Mouse (Mus musculus) mature B cell (primary cell): ENCODE results near the gene Zfp42.
"Not testable (repeated sequence)": the region's sequence is repeated elsewhere in the genome, so short reads cannot be mapped to it uniquely, and the experiment has no call there.

ENCODE experiments used
- in situ Hi-C: fragments of 300-500 bp; cut with MboI; formaldehyde crosslinking; loops from 2 replicates; pipeline ENCODE4 v1.14.3; 2019

The Zfp42 gene

DNA sequence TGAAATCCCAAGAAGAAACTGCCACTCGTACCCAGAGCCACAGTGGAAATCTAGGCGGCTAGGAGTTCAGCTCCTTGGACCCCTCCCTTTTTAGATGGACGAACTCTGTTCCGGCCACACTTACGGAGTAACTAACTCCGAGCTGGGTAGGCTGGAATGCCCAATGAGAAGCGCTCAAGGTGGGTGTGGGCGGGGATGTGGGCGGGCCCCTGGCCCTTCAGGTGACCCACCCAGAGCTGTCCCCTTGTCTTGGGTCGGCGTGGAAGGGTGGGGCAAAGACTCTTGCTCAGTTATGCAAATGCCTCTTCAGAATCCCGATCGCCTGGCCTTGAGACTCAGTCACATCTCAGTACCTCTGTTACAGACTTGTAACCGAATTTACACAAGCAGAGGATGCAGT, at the start of gene Zfp42:
Gene Zfp42, minus strand, starts transcription at position 85 of the 400 bp plus-strand sequence.
- in situ Hi-C loops, result no loop called here

DNA sequence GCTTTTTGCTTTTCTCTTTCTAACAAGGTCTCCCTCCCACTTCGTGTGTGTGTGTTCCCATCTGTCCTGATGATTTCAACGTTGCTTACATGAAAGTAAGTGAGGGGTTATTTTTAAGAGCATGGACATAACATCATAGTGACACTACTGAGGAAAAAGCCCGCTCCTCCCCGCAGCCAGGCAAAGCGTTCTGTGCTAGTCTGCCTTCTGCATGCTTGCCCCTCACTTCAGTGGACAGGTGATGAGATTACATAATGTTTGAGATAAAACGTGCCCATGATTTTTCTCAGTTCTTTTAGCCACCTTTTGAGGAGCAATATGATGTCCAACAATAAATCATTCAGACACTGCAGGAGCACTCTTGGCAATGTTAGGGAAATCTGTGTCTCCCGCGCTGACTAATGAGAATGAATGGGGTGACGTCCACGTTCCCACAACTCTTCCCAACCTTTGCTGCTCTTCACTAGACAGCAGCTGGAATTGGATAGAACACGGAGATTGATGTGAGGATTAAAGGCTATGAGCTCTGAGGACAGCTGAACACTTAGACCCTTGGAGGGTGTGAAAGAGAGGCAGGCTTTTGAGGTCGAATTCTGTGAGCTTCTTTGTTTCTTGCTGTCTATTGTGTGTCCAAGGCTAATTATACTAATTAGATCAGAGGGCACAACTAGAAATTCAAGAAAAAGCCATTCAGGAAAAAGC, 49.4 kb upstream of the Zfp42 start:
- in situ Hi-C loops, result no loop called here

DNA sequence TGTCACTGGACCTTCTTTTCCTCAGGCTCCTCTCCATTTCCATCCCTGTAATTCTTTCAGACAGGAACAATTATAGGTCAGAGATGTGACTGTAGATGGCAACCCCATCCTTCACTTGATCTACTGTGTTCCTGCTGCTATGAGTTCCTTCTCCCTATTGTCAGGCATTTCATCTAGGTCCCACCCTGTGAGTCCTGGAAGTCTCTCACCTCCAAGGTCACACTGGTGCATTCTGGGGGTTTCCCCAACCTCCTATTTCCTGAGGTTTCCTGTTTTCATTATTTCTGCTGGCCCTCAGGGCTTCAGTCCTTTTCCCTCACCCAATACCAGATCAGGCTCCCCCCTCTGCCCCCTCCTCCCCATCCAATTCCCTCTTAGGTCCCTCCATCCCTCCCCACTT, 45.5 kb upstream of the Zfp42 start:
- in situ Hi-C loops, result not testable (repeated sequence)

DNA sequence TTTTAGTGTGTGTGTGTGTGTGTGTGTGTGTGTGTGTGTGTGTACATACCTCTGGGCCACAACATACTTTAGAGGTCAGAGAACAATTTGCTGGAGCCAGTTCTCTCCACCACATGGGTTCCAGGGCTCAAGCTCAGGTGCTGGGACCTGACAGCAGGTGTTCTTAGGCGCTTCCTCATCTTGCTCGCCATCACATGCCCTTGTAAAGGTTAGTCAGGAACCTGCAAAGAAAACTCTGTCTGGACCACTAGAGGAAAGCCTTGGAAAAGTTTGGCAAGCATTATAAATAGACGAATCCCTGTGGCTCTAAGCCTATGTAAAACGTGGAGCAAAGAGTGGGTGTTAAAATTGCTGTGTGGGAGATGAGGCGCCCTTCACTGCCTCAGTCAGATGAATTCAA, 31.8 kb upstream of the Zfp42 start:
- in situ Hi-C loops, result no loop called here

DNA sequence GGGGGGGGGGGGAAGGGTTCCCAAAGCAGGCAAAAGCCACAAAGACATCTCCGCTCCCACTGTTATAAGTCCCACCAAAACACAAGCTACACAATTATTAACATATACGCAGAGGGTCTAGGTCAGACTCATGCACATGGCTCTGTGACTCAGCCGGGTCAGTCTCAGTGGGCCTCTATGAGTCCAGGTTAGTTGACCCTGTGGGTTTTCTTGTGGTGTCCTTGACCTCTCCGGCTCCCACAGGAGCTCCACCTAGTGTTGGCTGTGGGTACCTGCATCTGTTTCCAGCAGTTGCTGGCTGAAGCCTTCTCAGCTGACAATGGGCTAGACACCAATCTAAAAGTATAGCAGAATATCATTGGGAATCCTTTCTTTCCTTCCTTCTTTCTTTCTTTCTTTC, 26.7 kb upstream of the Zfp42 start:
- in situ Hi-C loops, result no loop called here

DNA sequence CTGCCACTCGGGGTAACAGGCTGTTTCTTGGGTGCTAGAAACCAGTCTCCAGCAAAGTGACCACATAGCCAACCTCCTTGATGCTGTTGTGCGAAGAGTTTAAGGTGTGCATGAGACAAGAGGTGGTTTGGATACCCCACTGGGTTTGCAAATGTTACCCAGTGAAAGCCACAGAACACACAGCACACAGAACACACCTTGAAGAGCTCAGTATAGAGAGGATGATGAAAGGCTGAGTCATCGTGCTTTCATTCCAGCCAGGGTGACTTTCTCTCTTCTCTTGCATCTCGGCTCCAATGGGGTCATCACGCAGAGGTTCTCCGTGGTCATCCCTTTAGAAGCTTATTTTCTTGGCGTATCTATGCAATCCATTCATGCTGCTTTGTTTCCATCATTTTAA, 24.9 kb upstream of the Zfp42 start:
- in situ Hi-C loops, result no loop called here

DNA sequence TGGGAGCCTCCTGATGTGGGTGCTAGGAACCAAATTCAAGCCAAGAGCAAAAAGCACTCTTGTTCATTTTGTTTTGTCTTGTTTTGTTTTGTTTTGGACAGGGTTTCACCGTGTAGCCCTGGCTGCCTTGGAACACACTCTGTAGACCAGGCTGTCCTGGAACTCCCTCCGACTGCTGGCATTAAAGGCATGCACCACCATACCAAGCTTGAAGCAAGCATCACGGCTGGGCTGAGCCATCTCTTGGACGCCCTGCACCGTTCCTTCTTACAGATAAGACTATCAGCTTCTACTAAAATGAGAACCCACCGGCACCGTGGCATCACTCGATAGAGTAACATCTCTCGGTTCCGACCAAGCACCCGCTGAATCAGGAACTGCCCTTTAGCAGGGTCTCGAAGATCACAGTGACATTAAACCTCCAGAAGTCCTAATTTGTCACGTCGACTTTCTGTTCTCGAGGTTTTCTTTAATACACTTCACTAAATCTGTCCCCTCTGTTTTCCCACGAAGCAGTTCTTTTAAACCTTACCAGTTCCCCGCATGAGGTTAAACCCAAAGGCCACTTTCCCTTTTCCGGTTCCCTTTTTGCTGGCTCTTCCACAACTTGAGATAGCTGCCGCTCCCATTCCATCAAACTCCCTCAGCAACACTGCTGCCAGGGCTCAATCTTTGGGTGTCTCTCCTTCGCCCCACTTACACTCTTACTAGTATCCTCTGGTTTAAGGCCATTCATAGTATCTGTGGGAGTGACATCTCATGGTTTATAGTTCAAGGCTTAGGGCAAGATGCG, 23.3 kb upstream of the Zfp42 start:
- in situ Hi-C loops, result no loop called here

DNA sequence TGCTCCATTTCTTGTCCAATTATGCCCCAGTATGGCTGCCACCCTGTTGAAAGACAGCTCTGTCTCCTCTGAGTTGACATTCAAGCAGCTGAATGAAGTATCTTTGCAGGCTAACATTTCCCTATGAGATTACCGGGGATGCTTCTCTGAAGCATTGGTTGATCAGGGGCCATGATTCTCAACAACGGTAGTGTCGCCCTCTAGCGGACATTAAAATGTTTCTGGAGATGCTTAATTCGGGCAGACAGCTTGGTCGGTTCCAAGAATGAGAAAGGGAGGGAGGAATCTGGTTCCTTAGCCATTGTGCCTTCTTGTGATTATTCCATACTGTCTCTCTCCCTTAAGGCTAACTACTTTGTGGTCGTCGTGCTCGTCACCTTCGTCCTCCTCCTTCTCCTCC, 21.9 kb upstream of the Zfp42 start:
- in situ Hi-C loops, result no loop called here

DNA sequence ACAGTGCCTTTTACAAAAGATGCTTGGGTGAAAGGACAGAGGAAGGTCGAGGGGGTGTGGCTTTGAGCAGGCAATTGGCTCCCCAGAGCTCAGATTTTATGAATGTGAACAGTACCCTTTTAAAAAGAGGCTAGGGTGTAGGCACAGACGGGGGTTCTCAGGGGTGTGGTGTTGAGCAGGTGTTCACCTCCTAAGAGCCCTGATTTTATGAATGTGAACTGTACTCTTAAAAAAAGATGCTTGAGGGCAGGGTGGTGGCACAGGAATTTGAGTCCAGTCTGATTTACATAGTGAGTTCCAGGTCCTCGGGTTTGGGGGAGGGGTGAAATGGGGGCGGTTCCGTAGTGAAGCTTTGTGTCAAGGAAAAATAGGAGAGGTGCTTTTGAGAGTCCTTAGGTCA, 14.0 kb upstream of the Zfp42 start:
- in situ Hi-C loops, result no loop called here

DNA sequence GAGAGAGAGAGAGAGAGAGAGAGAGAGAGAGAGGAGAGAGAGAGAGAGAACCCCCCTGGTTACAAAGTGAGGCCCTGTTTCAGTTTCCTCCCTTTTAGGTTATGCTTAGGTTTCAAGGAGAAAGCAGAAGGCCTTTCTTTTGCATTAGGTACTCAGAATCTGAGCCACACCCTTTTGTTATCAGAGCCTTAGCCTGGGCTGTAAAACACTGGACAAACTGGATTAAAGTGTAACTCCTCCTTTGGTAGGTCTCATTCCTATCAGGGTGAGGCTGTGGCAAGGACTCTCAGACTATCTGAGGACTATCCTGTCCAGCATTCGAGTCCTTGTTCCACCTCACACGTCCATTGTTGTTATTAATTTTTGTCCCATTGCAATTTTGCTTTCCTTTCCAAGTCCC, 1.4 kb upstream of the Zfp42 start:
- in situ Hi-C loops, result no loop called here

DNA sequence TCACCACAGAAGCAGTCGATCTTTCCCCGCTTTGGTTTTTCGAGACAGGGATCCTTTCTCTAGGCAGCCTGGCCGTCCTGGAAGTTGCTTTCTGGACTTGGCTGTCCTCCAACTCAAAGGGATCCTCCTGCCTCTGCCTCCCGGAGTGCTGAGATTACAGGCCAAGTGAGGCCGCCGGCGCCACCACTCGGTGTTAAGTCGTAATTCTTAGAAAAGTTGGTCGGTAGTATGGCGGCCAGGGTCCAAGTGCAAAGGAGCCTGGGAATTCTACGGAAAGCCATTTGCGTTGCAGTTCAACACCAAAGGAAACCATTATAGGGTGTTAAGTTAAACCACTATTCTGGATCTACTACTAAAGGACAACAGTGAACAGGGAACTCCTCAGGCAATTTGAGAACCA, 1.1 kb downstream of the Zfp42 start:
- in situ Hi-C loops, result no loop called here

DNA sequence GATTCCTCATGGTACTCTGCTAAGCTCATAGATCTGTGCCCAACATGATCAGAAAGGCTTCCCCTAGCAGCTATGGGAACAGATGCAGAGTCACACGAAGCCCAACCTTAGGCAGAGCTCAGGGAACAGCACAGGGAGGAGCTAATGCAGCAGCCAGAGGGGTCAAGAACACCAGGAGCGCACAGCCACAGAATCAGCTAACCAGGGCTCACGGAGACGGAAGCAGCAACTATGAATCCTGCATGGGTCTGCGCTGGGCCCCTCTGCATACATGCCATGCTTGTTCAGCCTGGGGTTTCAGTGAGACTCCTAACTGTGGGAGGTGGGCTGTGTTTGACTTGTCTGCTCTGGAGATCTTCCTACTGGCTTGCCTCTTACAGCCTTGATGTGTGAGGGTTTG, 7.0 kb downstream of the Zfp42 start:
- in situ Hi-C loops, result no loop called here

DNA sequence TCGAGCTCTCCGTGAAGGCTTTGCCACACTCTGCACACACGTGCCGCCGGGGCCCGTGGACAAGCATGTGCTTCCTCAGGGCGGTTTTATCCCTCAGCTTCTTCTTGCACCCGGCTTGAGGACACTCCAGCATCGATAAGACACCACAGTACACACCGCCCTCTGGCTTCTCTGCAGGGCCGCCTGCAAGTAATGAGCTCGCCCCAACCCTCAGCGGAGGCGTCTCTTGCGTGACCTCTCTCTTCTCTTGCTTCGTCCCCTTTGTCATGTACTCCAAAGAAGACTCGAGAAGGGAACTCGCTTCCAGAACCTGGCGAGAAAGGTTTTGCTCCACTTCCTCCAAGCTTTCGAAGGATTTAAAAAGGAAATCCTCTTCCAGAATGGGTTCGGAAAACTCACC, 11.0 kb downstream of the Zfp42 start:
- in situ Hi-C loops, result no loop called here

DNA sequence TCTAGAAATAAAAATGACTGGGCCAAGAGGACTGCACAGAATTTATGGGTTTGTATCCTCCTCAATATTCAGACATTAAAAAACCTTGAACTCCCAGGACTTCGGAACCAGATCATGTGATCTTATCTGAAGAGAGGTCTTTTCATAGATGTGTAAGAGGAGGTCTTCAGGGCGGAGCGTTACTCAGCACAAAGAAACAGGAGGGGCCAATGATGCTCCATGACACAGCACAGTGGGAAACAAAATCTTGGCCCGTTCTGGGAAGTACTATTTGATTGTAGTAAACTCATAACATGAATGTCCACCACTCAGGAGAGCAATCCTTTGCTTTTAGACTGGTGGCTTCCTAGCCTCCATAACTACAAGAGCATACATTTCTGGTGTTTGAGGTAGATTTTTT, 12.6 kb downstream of the Zfp42 start:
- in situ Hi-C loops, result no loop called here

DNA sequence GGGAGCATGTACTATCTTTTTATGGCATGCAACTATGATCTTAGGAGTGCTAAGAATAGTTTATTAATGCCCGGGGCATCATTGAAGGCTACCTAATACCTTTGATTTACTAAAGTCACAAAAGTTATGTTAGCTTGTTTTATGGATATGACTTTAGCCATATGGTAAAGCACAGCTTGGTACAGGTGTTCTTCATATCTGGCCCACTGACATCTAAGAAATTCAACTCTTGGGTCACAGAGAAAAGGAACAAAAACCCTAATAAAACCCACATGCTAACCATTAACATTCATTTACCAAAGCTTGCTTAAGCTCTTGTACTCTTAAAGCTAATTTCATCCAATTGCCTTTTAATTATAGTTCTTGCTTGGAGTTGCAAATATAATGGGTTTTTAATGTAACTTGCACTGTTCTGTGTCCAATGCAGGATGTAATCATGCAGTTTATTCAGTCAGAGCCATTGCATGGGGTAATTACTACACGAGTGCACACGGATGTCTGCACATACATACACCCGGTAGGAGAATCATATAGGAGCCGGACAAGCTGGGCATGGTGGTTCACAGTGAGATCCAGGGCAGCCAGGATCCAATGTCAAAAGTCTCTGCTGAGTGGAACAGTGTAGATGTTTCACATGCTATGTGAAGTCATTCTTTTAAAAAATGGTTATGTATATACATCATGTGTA, 16.2 kb downstream of the Zfp42 start:
- in situ Hi-C loops, result no loop called here

DNA sequence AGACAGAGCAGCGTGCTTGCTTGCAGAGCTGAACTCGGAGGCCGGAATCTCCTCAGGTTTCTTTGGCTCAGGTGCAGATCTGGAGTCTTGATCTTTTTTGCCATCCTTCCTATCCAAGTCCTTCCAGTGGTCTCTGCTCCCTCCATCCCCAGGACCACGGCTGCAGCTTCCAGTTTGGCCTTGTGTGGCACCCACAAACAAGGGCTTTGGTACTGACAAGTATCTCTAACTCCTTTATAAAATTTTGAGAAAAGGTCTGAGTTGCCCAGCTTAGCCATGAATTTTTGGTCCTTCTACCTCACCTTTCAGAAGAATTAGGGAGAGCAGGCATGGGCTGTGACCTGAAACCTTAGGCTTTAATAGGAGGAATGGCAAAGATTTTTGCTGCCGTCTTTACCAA, 17.0 kb downstream of the Zfp42 start:
- in situ Hi-C loops, result no loop called here

DNA sequence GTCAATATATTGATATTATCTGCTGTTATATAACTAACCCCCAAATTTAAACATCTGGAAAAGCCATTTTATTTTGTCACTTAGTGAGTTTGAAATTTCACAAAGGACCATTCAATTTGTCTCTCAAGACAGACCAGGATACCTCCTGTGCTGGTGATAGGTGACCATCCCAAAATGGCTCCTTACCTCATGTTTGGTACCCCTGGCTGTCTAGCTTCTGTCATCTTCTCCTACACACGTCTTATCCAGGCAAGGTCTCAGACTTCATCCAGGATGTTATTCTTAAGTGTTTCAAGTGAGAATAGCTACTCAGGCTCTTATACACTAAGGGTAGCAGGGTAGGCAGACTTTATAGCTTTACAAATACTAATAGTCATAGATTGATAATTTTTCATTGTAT, 17.9 kb downstream of the Zfp42 start:
- in situ Hi-C loops, result no loop called here

DNA sequence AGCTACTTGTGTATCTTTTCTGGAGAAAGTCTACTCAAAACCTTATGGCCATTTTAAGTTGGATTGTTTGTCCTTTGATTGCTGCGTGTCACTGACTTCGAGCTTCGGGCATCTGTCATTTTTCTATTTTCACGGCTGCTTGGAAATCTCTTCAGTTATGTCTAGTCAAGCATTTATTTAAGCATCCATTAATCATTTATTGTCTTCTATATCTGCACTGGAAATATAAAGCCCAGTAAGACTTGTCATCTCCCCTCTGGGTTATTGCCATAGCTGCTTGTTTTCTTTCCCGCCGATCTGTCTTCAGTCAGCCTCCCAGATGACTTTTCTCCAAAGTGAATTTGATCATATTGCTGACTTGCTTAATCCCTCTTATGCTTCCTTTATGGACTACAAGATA, 19.3 kb downstream of the Zfp42 start:
- in situ Hi-C loops, result no loop called here

DNA sequence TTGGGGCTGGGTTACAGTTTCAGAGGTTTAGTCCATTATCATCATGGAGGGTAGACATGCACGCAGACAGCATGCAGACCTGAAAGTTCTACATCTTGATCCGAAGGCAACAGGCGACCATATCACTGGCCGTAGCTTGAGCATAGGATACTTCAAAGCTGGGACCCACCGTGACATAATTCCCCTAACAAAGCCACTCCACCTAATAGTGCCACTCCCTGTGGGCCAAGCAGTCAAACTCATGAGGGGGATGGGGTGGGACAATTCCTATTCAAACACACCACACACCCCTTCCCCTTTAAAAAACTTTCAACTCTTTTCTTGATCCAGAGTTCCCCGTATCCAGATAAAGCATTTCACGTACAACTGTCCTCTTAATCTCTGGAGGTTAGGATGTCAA, 23.5 kb downstream of the Zfp42 start:
- in situ Hi-C loops, result no loop called here

DNA sequence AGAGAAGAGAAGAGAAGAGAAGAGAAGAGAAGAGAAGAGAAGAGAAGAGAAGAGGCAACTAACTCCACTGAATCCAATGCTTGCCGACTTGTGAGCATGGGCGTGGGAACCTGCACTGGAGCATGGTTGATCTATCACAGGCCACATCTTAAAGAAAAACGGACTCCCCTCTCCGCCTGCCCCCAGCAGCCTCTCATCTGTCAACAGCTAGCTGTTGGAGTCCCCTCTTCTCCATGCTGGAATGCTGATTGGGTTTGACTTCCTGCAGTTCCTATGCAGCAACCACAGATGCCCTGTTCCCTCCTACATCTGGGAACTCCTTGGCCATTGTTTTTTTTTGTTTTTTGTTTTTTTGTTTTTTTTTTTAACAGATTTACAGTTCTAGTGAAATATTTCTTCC, 28.4 kb downstream of the Zfp42 start:
- in situ Hi-C loops, result no loop called here

DNA sequence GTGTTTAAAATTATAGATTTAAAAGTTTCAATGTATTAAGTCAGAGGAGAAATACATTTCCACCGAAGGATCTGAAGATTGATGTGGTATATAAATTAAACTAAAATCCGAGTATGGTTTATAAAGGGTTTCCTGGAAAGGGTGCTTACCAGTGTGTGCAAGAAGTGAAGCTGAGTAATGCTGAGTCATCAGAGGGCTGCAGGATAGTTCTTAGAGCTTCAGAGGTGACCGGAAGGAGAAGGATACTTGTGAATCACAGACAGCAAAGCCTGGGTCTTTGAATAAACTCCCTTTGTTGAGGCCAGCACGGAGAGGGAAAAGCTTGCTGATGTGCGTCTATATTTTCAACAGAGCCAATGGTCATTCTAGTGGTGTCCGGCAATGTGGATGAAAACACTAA, 45.8 kb downstream of the Zfp42 start:
- in situ Hi-C loops, result no loop called here

DNA sequence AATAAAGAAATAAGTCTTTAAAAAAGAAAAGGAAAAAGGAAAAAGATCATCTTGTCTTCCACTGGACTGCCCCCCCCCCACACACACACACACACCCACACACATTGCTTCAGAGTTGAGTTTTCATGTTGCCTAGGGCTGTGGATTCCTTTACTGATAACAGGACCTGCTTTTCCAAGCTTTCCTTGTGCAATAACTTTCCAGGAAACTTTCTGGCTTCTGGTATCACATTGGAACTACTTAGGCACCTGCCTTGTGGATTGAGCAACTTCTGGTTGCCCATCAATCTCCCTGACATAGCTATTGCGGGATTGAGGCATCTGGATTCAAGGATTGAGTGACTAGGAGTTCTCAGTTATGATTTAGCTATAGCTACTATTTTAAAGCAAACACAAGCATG, 48.9 kb downstream of the Zfp42 start:
- in situ Hi-C loops, result no loop called here

DNA sequence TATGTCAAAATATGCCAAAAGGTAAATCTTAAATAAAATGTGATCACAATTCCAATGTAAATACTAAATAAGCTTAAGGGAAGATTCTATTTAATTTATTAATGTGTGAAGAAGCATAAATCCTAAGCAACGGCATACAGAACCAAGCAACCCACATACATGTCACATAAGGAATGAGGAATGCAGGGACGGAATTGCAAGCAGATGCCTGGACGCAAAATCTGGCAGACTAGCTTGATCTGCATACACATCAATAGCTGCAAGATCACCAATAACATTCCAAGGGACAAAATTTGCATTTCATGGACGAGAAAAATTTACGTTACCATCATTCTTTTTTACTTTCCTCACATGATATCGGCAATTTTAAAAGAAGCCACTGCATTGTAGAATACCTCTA, 51.1 kb downstream of the Zfp42 start:
- in situ Hi-C loops, result no loop called here
